Mouse (Mus musculus): ENCODE measurements around the gene Dcst1. TPM values are rescaled to one million over a fixed set of nuclear protein-coding genes. Genes with fewer than 3 reads are reported as not detected.

Gene Dcst1
- polyA plus RNA-seq, 1 experiment from 2014 or later: 0.70 TPM

DNA sequence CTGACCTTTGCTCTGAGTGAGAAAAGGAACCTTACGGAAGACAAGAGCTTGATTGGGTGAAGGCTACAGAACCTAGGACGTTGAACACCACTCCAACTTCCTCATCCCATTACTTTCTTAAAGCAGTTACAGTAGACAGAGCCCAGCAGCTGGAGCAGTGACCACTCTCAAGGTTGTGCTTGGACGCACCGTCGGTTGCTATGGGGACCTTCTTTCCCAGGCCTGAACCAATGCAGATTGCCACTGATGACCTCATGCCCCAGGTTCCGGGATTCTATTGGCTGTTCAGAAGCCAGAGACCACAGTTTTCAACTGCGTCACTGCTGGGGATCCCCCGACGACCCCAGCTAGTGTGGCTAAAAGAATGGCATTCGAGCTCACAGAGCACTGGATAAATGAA, 34.1 kb downstream of the Dcst1 start:
- ATAC-seq (ENCODE audit: insufficient read depth, low FRiP score): no peak
- H3K36me3 ChIP-seq (ENCODE audit: control insufficient read depth, insufficient read depth, low read length): no peaks in the 10 kb centered on the region
- no peak overlapping the region for H3K27ac ChIP-seq (ENCODE audit: low read length)
- no peaks in the 10 kb centered on the region for H3K27me3 ChIP-seq (ENCODE audit: control insufficient read depth, insufficient read depth, low read length)
- H3K9ac ChIP-seq (ENCODE audit: low read length): no peak overlapping the region
- no peak overlapping the region for H3K4me3 ChIP-seq (replicated peaks; ENCODE audit: low read length)
- H3K4me1 ChIP-seq (ENCODE audit: control insufficient read depth, insufficient read depth, low read length): peaks cover 20% of the 10 kb centered on the region
- H3K9me3 ChIP-seq (replicated peaks; ENCODE audit: control insufficient read depth, low read length): no peaks in the 10 kb centered on the region
- no peak overlapping the region for H3K4me2 ChIP-seq (ENCODE audit: low read depth, low read length)
- WGBS: 28% methylated on average over 10 of the region's 10 CpGs

DNA sequence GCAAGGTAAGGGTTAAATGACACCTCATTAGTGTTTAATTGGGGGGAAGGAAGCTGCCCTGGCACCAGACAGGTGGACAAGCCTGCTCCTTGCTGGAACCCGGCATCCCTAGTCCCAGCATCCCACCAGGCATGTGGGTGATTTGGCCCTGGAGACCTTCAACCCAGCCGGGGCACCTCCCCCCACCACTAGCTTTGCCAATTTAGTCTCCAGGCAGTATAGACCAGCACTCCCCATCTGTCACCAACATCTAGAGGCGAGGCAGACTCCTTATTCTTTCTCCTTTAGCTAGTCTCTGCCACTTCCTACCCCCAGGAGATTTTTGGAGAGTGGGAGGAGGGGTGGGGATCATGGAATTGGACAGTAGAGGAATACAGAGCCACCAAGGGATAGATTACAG, 34.7 kb downstream of the Dcst1 start:
- H3K4me1 ChIP-seq (ENCODE audit: control insufficient read depth, insufficient read depth, low read length): peaks cover 17% of the 10 kb centered on the region
- H3K4me2 ChIP-seq (ENCODE audit: low read depth, low read length): no peak overlapping the region
- 61% methylated on average over 3 of the region's 3 CpGs for WGBS
- ATAC-seq (ENCODE audit: insufficient read depth, low FRiP score): no peak
- no peaks in the 10 kb centered on the region for H3K9me3 ChIP-seq (replicated peaks; ENCODE audit: control insufficient read depth, low read length)
- H3K27ac ChIP-seq (ENCODE audit: low read length): no peak overlapping the region
- no peak overlapping the region for H3K9ac ChIP-seq (ENCODE audit: low read length)
- no peaks in the 10 kb centered on the region for H3K36me3 ChIP-seq (ENCODE audit: control insufficient read depth, insufficient read depth, low read length)
- no peak overlapping the region for H3K4me3 ChIP-seq (replicated peaks; ENCODE audit: low read length)
- no peaks in the 10 kb centered on the region for H3K27me3 ChIP-seq (ENCODE audit: control insufficient read depth, insufficient read depth, low read length)

DNA sequence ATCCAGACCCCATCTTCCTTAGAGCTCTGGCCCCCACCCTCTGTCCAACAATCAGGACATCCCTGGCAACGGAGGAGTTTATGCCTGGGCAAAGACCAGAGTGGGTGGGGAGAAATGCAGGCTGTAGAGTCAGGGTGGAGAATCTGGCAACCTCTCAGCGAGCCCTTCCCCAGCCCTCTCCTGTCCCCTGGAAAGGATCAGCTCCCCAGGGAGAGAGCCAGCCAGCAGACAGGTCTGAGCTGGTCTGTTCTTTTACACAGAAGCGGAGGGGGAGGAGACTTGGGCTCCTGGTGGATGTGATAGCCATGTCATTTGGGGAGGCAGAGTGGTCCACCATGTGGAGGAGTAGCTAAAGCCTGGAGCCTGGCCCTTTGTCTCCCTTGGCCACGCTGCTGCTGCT, 36.4 kb downstream of the Dcst1 start:
- no peaks in the 10 kb centered on the region for H3K9me3 ChIP-seq (replicated peaks; ENCODE audit: control insufficient read depth, low read length)
- peaks cover 17% of the 10 kb centered on the region for H3K4me1 ChIP-seq (ENCODE audit: control insufficient read depth, insufficient read depth, low read length)
- H3K36me3 ChIP-seq (ENCODE audit: control insufficient read depth, insufficient read depth, low read length): no peaks in the 10 kb centered on the region
- 0 out of 2 replicates have a peak, but pooled peaks have one; percentile 12 for ATAC-seq (ENCODE audit: insufficient read depth, low FRiP score)
- H3K4me3 ChIP-seq (replicated peaks; ENCODE audit: low read length): no peak overlapping the region
- peak overlapping the region; percentile 4; the same call in 1 of the 2 replicates for H3K9ac ChIP-seq (ENCODE audit: low read length)
- H3K4me2 ChIP-seq (ENCODE audit: low read depth, low read length): peak overlapping the region; percentile 6; the same call in 1 of the 2 replicates
- WGBS: 27% methylated on average over 4 of the region's 4 CpGs
- H3K27ac ChIP-seq (ENCODE audit: low read length): peak overlapping the region; percentile 59
- H3K27me3 ChIP-seq (ENCODE audit: control insufficient read depth, insufficient read depth, low read length): no peaks in the 10 kb centered on the region

DNA sequence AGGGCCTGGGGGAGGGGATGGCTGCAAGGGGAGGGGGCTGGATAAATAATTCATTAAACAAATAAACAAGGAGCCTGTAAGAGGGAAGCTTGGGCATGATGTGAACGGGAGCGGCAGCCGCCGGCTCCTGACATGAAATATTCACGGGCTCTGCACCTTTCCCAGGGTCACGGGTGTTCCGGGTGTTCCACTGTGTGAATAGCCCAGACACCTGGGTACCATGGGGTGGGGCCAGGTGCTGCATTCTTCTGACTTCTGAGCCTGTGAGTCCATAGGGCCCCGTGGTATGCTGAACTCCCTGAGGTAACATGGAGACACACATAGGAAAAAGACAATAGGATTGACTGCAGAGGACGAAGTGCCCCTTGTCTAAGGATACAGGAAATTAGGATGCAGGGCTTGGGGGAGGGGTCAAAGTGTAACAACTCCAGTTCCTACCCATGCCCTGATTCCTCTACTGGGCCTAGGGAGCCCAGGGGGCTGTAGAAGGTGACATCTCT, 37.6 kb downstream of the Dcst1 start:
- no peak overlapping the region for H3K9ac ChIP-seq (ENCODE audit: low read length)
- H3K9me3 ChIP-seq (replicated peaks; ENCODE audit: control insufficient read depth, low read length): no peaks in the 10 kb centered on the region
- no peak overlapping the region for H3K4me2 ChIP-seq (ENCODE audit: low read depth, low read length)
- no peak for ATAC-seq (ENCODE audit: insufficient read depth, low FRiP score)
- no peaks in the 10 kb centered on the region for H3K27me3 ChIP-seq (ENCODE audit: control insufficient read depth, insufficient read depth, low read length)
- H3K27ac ChIP-seq (ENCODE audit: low read length): no peak overlapping the region
- WGBS: 34% methylated on average over 9 of the region's 9 CpGs
- H3K4me3 ChIP-seq (replicated peaks; ENCODE audit: low read length): no peak overlapping the region
- no peaks in the 10 kb centered on the region for H3K36me3 ChIP-seq (ENCODE audit: control insufficient read depth, insufficient read depth, low read length)
- peaks cover 17% of the 10 kb centered on the region for H3K4me1 ChIP-seq (ENCODE audit: control insufficient read depth, insufficient read depth, low read length)

DNA sequence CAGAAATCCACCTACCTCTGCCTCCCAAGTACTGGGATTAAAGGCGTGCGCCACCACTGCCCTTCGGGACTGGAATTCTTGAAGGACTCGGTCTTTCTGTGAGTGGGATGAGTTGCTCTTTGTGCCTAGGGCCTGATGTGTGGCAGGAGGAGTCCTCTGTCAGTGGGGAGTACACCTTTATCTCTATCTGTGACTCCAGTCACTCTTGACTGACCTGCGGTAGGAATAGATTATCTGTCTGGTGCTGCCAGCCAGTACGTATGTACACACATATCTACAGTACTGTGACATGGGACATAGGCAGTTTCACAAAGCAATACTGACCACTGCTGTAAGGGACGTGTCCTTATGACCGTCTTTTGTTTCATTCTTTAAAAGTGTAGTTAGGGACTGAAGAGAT, 39.2 kb downstream of the Dcst1 start:
- H3K9me3 ChIP-seq (replicated peaks; ENCODE audit: control insufficient read depth, low read length): no peaks in the 10 kb centered on the region
- no peak overlapping the region for H3K4me3 ChIP-seq (replicated peaks; ENCODE audit: low read length)
- H3K27ac ChIP-seq (ENCODE audit: low read length): no peak overlapping the region
- H3K27me3 ChIP-seq (ENCODE audit: control insufficient read depth, insufficient read depth, low read length): peaks cover 7% of the 10 kb centered on the region
- ATAC-seq (ENCODE audit: insufficient read depth, low FRiP score): no peak
- H3K36me3 ChIP-seq (ENCODE audit: control insufficient read depth, insufficient read depth, low read length): no peaks in the 10 kb centered on the region
- H3K9ac ChIP-seq (ENCODE audit: low read length): no peak overlapping the region
- WGBS: 90% methylated on average over 8 of the region's 8 CpGs
- H3K4me1 ChIP-seq (ENCODE audit: control insufficient read depth, insufficient read depth, low read length): peaks cover 22% of the 10 kb centered on the region
- H3K4me2 ChIP-seq (ENCODE audit: low read depth, low read length): no peak overlapping the region

DNA sequence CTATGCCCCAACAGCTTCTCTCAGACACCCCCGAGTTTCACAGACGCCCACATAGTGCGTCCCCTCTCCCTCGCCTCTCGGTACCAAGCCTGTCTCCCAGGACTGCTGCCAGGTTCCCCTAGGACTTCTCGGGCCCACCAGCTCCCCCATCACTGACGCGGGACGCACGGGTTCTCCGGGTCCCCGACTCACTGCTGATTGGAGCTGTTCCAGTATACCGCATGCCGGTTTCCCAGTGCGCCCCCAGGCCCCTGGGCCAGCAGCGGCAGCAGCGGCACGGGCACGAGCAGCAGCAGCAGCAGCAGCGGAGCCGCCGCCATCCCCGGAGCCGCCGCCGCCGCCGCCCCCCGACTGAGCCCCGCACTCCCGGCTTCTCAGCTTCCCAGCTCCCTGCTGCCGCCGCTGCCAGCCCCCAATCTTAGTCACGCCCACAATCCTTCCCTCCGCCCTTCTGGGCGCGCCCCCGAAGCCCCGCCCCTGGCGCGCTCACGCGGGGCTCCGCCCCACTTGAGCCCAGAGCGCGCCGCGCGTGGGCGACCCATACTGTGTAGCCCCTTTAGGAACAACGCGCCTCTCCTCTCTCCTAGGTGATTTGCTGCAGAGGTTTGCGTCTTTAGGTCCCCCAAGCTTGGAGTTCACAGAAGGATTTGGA, 42.4 kb downstream of the Dcst1 start, which contains the start of gene Efna3:
Gene Efna3, minus strand, starts transcription at position 452 of the 652 bp plus-strand sequence.
- H3K27ac ChIP-seq (ENCODE audit: low read length): no peak within 1 kb of the TSS
- H3K4me1 ChIP-seq (ENCODE audit: control insufficient read depth, insufficient read depth, low read length): peaks cover 33% of the 10 kb centered on the region
- H3K9me3 ChIP-seq (replicated peaks; ENCODE audit: control insufficient read depth, low read length): no peaks in the 10 kb centered on the region
- H3K4me2 ChIP-seq (ENCODE audit: low read depth, low read length): peak within 1 kb of the TSS; percentile 84
- peaks cover 32% of the 10 kb centered on the region for H3K27me3 ChIP-seq (ENCODE audit: control insufficient read depth, insufficient read depth, low read length)
- peak; percentile 67 for ATAC-seq (ENCODE audit: insufficient read depth, low FRiP score)
- under 1% methylated on average over 51 of the region's 53 CpGs for WGBS
- H3K9ac ChIP-seq (ENCODE audit: low read length): peak within 1 kb of the TSS; percentile 67
- H3K4me3 ChIP-seq (replicated peaks; ENCODE audit: low read length): peak within 1 kb of the TSS; percentile 59
- no peaks in the 10 kb centered on the region for H3K36me3 ChIP-seq (ENCODE audit: control insufficient read depth, insufficient read depth, low read length)

DNA sequence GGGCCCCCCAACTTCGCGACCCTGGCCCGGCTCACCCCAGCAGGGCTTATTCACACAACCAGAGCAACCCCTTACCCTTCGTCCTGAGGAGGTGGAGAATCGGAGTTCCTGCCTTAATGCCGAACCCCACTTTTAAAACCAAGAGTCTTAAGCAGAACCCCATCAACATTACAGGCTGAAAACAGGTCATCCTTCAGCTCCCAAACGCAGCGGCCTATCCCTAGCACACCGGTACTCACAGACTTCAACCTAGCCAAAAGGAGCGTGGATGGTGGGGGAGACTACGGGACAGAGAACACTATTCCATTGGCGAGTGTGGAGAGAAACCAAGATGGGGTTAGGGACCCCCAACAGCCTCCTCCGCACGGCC, 42.9 kb downstream of the Dcst1 start:
- Histone ChIP-seq H3K9ac (ENCODE audit: low read length) (peak overlapping the region; percentile 67), H3K36me3 (ENCODE audit: control insufficient read depth, insufficient read depth, low read length) (no peaks in the 10 kb centered on the region), H3K4me3 (replicated peaks; ENCODE audit: low read length) (peak overlapping the region; percentile 59), H3K9me3 (replicated peaks; ENCODE audit: control insufficient read depth, low read length) (no peaks in the 10 kb centered on the region), H3K4me2 (ENCODE audit: low read depth, low read length) (peak overlapping the region; percentile 84), H3K27me3 (ENCODE audit: control insufficient read depth, insufficient read depth, low read length) (peaks cover 32% of the 10 kb centered on the region), H3K27ac (ENCODE audit: low read length) (no peak overlapping the region), H3K4me1 (ENCODE audit: control insufficient read depth, insufficient read depth, low read length) (peaks cover 34% of the 10 kb centered on the region)
- no peak for ATAC-seq (ENCODE audit: insufficient read depth, low FRiP score)
- WGBS: 3% methylated on average over 14 of the region's 14 CpGs

DNA sequence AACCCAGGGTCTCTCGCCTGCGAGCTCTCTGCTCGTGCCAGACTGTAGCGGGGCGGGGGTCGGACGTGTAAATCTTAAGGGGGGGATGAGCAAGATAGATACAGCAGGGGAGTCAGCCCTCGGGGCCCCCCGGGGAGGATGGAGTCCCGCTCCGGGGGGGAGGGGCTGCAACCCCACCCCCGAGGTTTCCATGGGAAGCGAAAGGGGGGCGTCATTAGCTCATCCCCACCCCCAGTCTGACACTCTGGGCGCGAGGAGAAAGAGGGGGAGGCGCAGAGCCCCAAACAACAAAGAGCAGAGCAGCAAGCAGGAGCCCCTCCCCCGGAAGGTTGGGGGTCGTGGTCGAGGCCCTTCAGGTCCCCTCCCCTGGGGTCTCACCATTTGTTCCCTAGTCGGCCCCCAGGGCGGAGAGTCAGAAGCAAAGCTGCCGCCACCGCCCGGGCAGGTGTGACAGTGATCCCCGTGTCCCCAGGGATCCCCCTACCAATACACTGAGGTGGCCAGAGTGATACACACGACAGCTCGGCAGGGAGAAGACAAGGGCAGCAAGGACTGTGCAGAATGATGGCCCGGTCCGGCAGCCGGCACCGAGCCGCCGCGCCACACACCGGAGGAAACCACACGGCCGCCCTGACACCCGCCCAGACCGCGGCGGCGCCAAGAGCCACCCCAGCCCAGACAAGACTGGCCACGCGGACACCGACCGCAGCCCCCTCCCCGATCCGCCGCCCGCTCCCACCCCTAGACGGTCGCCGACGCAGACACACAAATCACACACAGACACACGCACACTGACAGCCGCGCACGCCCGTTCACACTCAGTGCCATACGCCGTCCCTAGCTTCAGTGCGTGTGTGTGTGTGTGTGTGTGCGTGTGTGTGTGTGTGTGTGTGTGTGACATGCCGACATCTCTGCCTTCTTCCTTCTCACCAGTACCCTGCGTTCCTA, 43.6 kb downstream of the Dcst1 start:
- ATAC-seq (ENCODE audit: insufficient read depth, low FRiP score): no peak
- H3K4me2 ChIP-seq (ENCODE audit: low read depth, low read length): peak overlapping the region; percentile 84
- no peaks in the 10 kb centered on the region for H3K36me3 ChIP-seq (ENCODE audit: control insufficient read depth, insufficient read depth, low read length)
- WGBS: under 1% methylated on average over 64 of the region's 66 CpGs
- peak overlapping the region; percentile 67 for H3K9ac ChIP-seq (ENCODE audit: low read length)
- peak overlapping the region; percentile 59 for H3K4me3 ChIP-seq (replicated peaks; ENCODE audit: low read length)
- H3K9me3 ChIP-seq (replicated peaks; ENCODE audit: control insufficient read depth, low read length): no peaks in the 10 kb centered on the region
- peaks cover 32% of the 10 kb centered on the region for H3K27me3 ChIP-seq (ENCODE audit: control insufficient read depth, insufficient read depth, low read length)
- peaks cover 41% of the 10 kb centered on the region for H3K4me1 ChIP-seq (ENCODE audit: control insufficient read depth, insufficient read depth, low read length)
- no peak overlapping the region for H3K27ac ChIP-seq (ENCODE audit: low read length)

All from stomach, embryonic 16.5 days (tissue).